Comparison of ENCODE assay signal across 8 mouse cellular contexts in the genomic region with DNA sequence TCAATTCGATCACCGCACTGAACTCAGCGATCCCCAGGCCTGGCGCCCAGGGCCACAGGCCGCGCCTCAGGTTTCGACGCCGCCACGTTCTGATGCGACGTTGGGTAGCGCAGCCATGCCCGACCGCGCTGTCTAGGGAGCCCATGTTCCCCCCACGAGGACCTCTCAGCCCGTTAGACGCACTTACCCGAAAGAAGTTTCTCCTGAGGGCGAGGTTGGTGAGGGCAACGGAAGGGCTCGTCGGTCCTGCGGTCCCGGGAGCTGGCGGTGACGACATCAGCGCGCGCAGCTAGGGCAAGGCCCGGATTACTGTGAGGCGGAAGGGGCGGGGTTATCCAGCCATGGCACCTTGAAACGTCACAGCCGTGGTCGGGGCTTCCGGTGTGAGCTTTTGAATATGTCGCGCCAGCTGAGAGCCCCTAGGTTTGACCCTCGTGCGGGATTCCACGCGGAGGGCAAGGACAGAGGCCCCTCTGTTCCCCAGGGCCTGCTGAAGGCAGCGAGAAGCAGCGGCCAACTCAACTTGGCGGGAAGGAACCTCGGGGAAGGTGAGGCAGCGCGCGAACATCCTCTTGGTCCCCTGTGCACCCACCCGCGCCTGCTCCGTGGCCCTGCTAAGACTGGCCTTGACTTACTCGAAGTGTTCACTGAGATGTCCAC. TPM values are rescaled to one million over a fixed set of nuclear protein-coding genes. Genes with fewer than 3 reads are reported as not detected.
DNase-seq lines count a peak whose midpoint lies in the region; ATAC-seq and TF ChIP-seq lines count a peak whose summit lies in the region.

A gene (minus strand): TSS at position 311 of the 660 bp plus-strand sequence.
A gene (plus strand): TSS at position 334 of the 660 bp plus-strand sequence.

- H3K27me3 ChIP-seq in heart, embryonic 15.5 days, result no peaks in the 10 kb centered on the region
- no peaks in the 10 kb centered on the region for H3K27me3 ChIP-seq in liver, embryonic 14.5 days (ENCODE audit: control insufficient read depth, insufficient read depth, low read length)
- no peaks in the 10 kb centered on the region for H3K27me3 ChIP-seq in neural tube, embryonic 11.5 days (ENCODE audit: control insufficient read depth, insufficient read depth, low read length)
- no peaks in the 10 kb centered on the region for H3K27me3 ChIP-seq in stomach, postnatal 0 days (ENCODE audit: control insufficient read depth, insufficient read depth, low read length)

- under 1% methylated on average over 55 of the region's 55 CpGs for WGBS in heart, embryonic 15.5 days
- under 1% methylated on average over 55 of the region's 55 CpGs for WGBS in liver, embryonic 14.5 days (ENCODE audit: insufficient replicate concordance)
- under 1% methylated on average over 55 of the region's 55 CpGs for WGBS in neural tube, embryonic 11.5 days
- whole genome bisulfite sequencing in stomach, postnatal 0 days, result under 1% methylated on average over 55 of the region's 55 CpGs

- no peak for TF ChIP-seq CTCF in liver, embryonic 14.5 days (IDR thresholded peaks at IDR 0.05; ENCODE audit: low read depth)
- no peak for TF ChIP-seq CTCF in stomach, postnatal 0 days (IDR thresholded peaks at IDR 0.05; ENCODE audit: low read depth)

- TF ChIP-seq EP300 in liver, embryonic 14.5 days (IDR thresholded peaks at IDR 0.05; ENCODE audit: low read depth), result no peak
- TF ChIP-seq EP300 in stomach, postnatal 0 days (optimal IDR thresholded peaks at IDR 0.05), result no peak

- peaks cover 28% of the 10 kb centered on the region for H3K4me1 ChIP-seq in heart, embryonic 15.5 days (replicated peaks)
- H3K4me1 ChIP-seq in liver, embryonic 14.5 days (replicated peaks; ENCODE audit: control insufficient read depth in 2 of 2, insufficient read depth in 2 of 2, low read length in 1 of 2), result peaks cover 8 to 15% of the 10 kb centered on the region in 2 experiments
- peaks cover 9% of the 10 kb centered on the region for H3K4me1 ChIP-seq in neural tube, embryonic 11.5 days (ENCODE audit: control insufficient read depth, insufficient read depth, low read length)
- H3K4me1 ChIP-seq in stomach, postnatal 0 days (replicated peaks; ENCODE audit: control insufficient read depth, insufficient read depth), result no peaks in the 10 kb centered on the region; the same call in 1 of the 2 replicates

- H3K4me3 ChIP-seq in heart, embryonic 15.5 days, result peak within 1 kb of the TSS; percentile 82
- H3K4me3 ChIP-seq in liver, embryonic 14.5 days (ENCODE audit: insufficient read depth in 1 of 2, low read depth in 2 of 2, low read length in 2 of 2), result peak within 1 kb of the TSS; percentile 89 to 96
- peak within 1 kb of the TSS; percentile 68 for H3K4me3 ChIP-seq in neural tube, embryonic 11.5 days (ENCODE audit: low read depth, low read length)
- H3K4me3 ChIP-seq in stomach, postnatal 0 days (ENCODE audit: low read depth, low read length), result peak within 1 kb of the TSS; percentile 83

- H3K9me3 ChIP-seq in heart, embryonic 15.5 days (replicated peaks), result no peaks in the 10 kb centered on the region
- no peaks in the 10 kb centered on the region for H3K9me3 ChIP-seq in liver, embryonic 14.5 days (ENCODE audit: control insufficient read depth, low read length)
- H3K9me3 ChIP-seq in neural tube, embryonic 11.5 days (ENCODE audit: control insufficient read depth, low read length), result no peaks in the 10 kb centered on the region
- no peaks in the 10 kb centered on the region for H3K9me3 ChIP-seq in stomach, postnatal 0 days (ENCODE audit: control insufficient read depth, low read length)

- H3K4me2 ChIP-seq in heart, embryonic 15.5 days, result peak within 1 kb of the TSS; percentile 73
- peak within 1 kb of the TSS; percentile 93 for H3K4me2 ChIP-seq in liver, embryonic 14.5 days (ENCODE audit: low read depth)
- H3K4me2 ChIP-seq in neural tube, embryonic 11.5 days (ENCODE audit: low read depth), result peak within 1 kb of the TSS; percentile 62
- peak within 1 kb of the TSS; percentile 74 for H3K4me2 ChIP-seq in stomach, postnatal 0 days (replicated peaks; ENCODE audit: low read depth)

- DNase-seq in c-Kit-negative CD71-positive TER-119-positive erythroid progenitor cells, embryonic 14.5 days (ENCODE audit: low read depth, low spot score), result peak; percentile 88
- DNase-seq in fibroblast of lung, adult 2 months (ENCODE audit: low read depth), result peak; percentile 72
- peak; percentile 98 for DNase-seq in kidney, postnatal 25 days
- peak; percentile 89 to 91 (median 90) for DNase-seq in liver, embryonic 14.5 days (ENCODE audit: low read depth in 3 of 3, low spot score in 3 of 3)
- peak; percentile 96 for DNase-seq in neural tube, embryonic 11.5 days (ENCODE audit: low spot score)
- DNase-seq in stomach, postnatal 0 days (ENCODE audit: low spot score), result peak; percentile 97

- peak; percentile 88 for ATAC-seq in CD4-positive, CD25-positive, alpha-beta regulatory T cell, adult 4 months
- ATAC-seq in heart, embryonic 15.5 days (replicated peaks; ENCODE audit: insufficient number of reproducible peaks, insufficient read depth, low FRiP score, low read depth), result peak; percentile 93
- peak; percentile 91 for ATAC-seq in liver, embryonic 14.5 days (ENCODE audit: insufficient read depth)
- peak; percentile 96 for ATAC-seq in neural tube, embryonic 11.5 days (ENCODE audit: insufficient read depth, low FRiP score, low TSS enrichment)
- peak; percentile 97 for ATAC-seq in stomach, postnatal 0 days (ENCODE audit: low FRiP score, low TSS enrichment)

- no peaks in the 10 kb centered on the region for H3K36me3 ChIP-seq in heart, embryonic 15.5 days
- no peaks in the 10 kb centered on the region for H3K36me3 ChIP-seq in liver, embryonic 14.5 days (replicated peaks; ENCODE audit: control insufficient read depth, insufficient read depth, low read depth)
- no peaks in the 10 kb centered on the region for H3K36me3 ChIP-seq in neural tube, embryonic 11.5 days (ENCODE audit: control insufficient read depth, insufficient read depth, low read length)
- H3K36me3 ChIP-seq in stomach, postnatal 0 days (ENCODE audit: control insufficient read depth, insufficient read depth, low read length), result no peaks in the 10 kb centered on the region

- peak within 1 kb of the TSS; percentile 90 for H3K9ac ChIP-seq in heart, embryonic 15.5 days
- peak within 1 kb of the TSS; percentile 86 for H3K9ac ChIP-seq in liver, embryonic 14.5 days (replicated peaks)
- peak within 1 kb of the TSS; percentile 80 for H3K9ac ChIP-seq in neural tube, embryonic 11.5 days (ENCODE audit: low read length)
- H3K9ac ChIP-seq in stomach, postnatal 0 days (ENCODE audit: low read length), result peak within 1 kb of the TSS; percentile 95

- peak within 1 kb of the TSS; percentile 89 for H3K27ac ChIP-seq in heart, embryonic 15.5 days
- H3K27ac ChIP-seq in liver, embryonic 14.5 days, result peak within 1 kb of the TSS; percentile 79
- H3K27ac ChIP-seq in neural tube, embryonic 11.5 days (ENCODE audit: low read depth, low read length), result peak within 1 kb of the TSS; percentile 40; the same call in 1 of the 2 replicates
- H3K27ac ChIP-seq in stomach, postnatal 0 days (replicated peaks), result peak within 1 kb of the TSS; percentile 94

RNA-seq across cellular contexts. Expression of the first gene that starts in this region (rescaled TPM):
- 100 to 1,000 TPM; 143 to 150 TPM for polyA plus RNA-seq in CD4-positive, CD25-positive, alpha-beta regulatory T cell, adult 4 months (2017; shearing (Covaris generic))
- polyA plus RNA-seq in heart, embryonic 15.5 days (2015; fragmentation: Nextera tagmentation; extraction: Ambion mirVana), result 141 and 153 TPM in 2 replicates
- 105 and 116 TPM in 2 replicates for polyA plus RNA-seq in liver, embryonic 14.5 days (2012; rRNA removed)
- polyA plus RNA-seq in liver, embryonic 14.5 days (2014; fragmentation: Nextera tagmentation; extraction: Ambion mirVana), result 91.0 and 101 TPM in 2 replicates
- 308 and 317 TPM in 2 replicates for polyA plus RNA-seq in neural tube, embryonic 11.5 days (2014; fragmentation: Nextera tagmentation; extraction: Ambion mirVana)
- 123 and 146 TPM in 2 replicates for polyA plus RNA-seq in stomach, postnatal 0 days (2015; fragmentation: Nextera tagmentation; extraction: Ambion mirVana)

RNA-seq across cellular contexts. Expression of the second gene that starts in this region (rescaled TPM):
- polyA plus RNA-seq in CD4-positive, CD25-positive, alpha-beta regulatory T cell, adult 4 months (2017; shearing (Covaris generic)), result 10 to 100 TPM; 30.0 to 30.4 TPM
- polyA plus RNA-seq in heart, embryonic 15.5 days (2015; fragmentation: Nextera tagmentation; extraction: Ambion mirVana), result 36.0 and 36.1 TPM in 2 replicates
- polyA plus RNA-seq in liver, embryonic 14.5 days (2012; rRNA removed), result 7.4 and 10.0 TPM in 2 replicates
- polyA plus RNA-seq in liver, embryonic 14.5 days (2014; fragmentation: Nextera tagmentation; extraction: Ambion mirVana), result 22.5 and 27.2 TPM in 2 replicates
- polyA plus RNA-seq in neural tube, embryonic 11.5 days (2014; fragmentation: Nextera tagmentation; extraction: Ambion mirVana), result 82.5 and 85.4 TPM in 2 replicates
- 24.0 TPM in 2 replicates for polyA plus RNA-seq in stomach, postnatal 0 days (2015; fragmentation: Nextera tagmentation; extraction: Ambion mirVana)

Comparison
In these comparisons a context has a peak if more than half of its experiments do, and no peak if none do; other contexts are left out.
1. Peak in every context shown above with its lines: DNase-seq, ATAC-seq, H3K4me3 ChIP-seq and H3K27ac ChIP-seq.
2. H3K27ac ChIP-seq: peak in every context shown above with its lines; median percentile 94 in stomach, postnatal 0 days; 89 in heart, embryonic 15.5 days; 79 in liver, embryonic 14.5 days; 40 in neural tube, embryonic 11.5 days.